Mouse (Mus musculus) heart, postnatal 36 days (tissue): ENCODE data around the gene Pik3cd. TPM values are rescaled to one million over a fixed set of nuclear protein-coding genes. Genes with fewer than 3 reads are reported as not detected.
A peak's percentile ranks its signal among the peaks of the same experiment; 100 is the strongest.

ENCODE experiments used
- DNase-seq, 2 experiments: peaks; one replicate each; pipeline ENCODE4 v3.0.0; 2021 to 2022
- intact Hi-C: fragments of 180-260 bp; cut with DNase I; formaldehyde crosslinking; loops from one replicate; pipeline ENCODE4 v1.15.1; 2025
- total RNA-seq, 2 experiments: library from RNA; stranded (reverse); gene quantifications; 2 replicates each; pipeline ENCODE4 v1.2.3; 2021

The Pik3cd gene
- total RNA-seq, 2 experiments from 2014 or later, result 4.3 to 5.9 TPM

GRCm38 (mm10) chr4:149725661-149726350 lies 23.4 kb upstream of the Pik3cd start:
- intact Hi-C loops, result no loop called here
- peak; percentile 77 to 86 for DNase-seq

GRCm38 (mm10) chr4:149724916-149725470 lies 22.6 kb upstream of the Pik3cd start:
- intact Hi-C loops, result loop anchor here (1.0 kb wide), 1 partner anchor 13 kb away; the partner anchor contains the start of gene Tmem201
- no peak for DNase-seq

GRCm38 (mm10) chr4:149723855-149724731 lies 21.7 kb upstream of the Pik3cd start:
- DNase-seq, result peak; percentile 65 to 72
- intact Hi-C loops, result loop anchor here (1.0 kb wide), 1 partner anchor 14 kb away; the partner anchor contains the start of gene Tmem201

GRCm38 (mm10) chr4:149723021-149723390 lies 20.6 kb upstream of the Pik3cd start:
- no peak for DNase-seq

GRCm38 (mm10) chr4:149722104-149723020 lies 20.0 kb upstream of the Pik3cd start:
- intact Hi-C loops, result no loop called here

More at GRCm38 (mm10) chr4:149723021-149723390, 20.6 kb upstream of the Pik3cd start:
- intact Hi-C loops, result no loop called here

GRCm38 (mm10) chr4:149721163-149721562 lies 18.8 kb upstream of the Pik3cd start:
- intact Hi-C loops, result no loop called here
- no peak for DNase-seq

More at GRCm38 (mm10) chr4:149722104-149723020, 20.0 kb upstream of the Pik3cd start:
- no peak for DNase-seq

- intact Hi-C loops, result loop anchor here (10.0 kb wide), 1 partner anchor 575 kb away; no protein-coding TSS in a partner anchor
- no peak for DNase-seq
These were observed 17.3 kb upstream of the Pik3cd start for GRCm38 (mm10) chr4:149719686-149720085.

- intact Hi-C loops, result loop anchor here (5.0 to 10.0 kb wide), 2 partner anchors 162 to 570 kb away; no protein-coding TSS in a partner anchor
- no peak for DNase-seq
These were observed 12.2 kb upstream of the Pik3cd start for GRCm38 (mm10) chr4:149714542-149714941.

- intact Hi-C loops, result loop anchor here (5.0 to 10.0 kb wide), 2 partner anchors 160 to 567 kb away; no protein-coding TSS in a partner anchor
- peak in 1 of 2 experiments; percentile 58 for DNase-seq
These were observed 9.6 kb upstream of the Pik3cd start for GRCm38 (mm10) chr4:149711955-149712354.

- no peak for DNase-seq
- intact Hi-C loops, result loop anchor here (5.0 to 10.0 kb wide), 2 partner anchors 159 to 567 kb away; no protein-coding TSS in a partner anchor
These were observed 9.1 kb upstream of the Pik3cd start for GRCm38 (mm10) chr4:149711485-149711884.

GRCm38 (mm10) chr4:149710510-149710909 lies 8.1 kb upstream of the Pik3cd start:
- peak; percentile 57 to 62 for DNase-seq
- intact Hi-C loops, result loop anchor here (1.0 to 10.0 kb wide), 3 partner anchors 60 to 566 kb away; no protein-coding TSS in a partner anchor

- intact Hi-C loops, result no loop called here
- no peak for DNase-seq
These were observed 3.6 kb upstream of the Pik3cd start for GRCm38 (mm10) chr4:149705941-149706340.

- intact Hi-C loops, result no loop called here
- no peak for DNase-seq
These were observed 2.9 kb upstream of the Pik3cd start for GRCm38 (mm10) chr4:149705298-149705697.

- intact Hi-C loops, result no loop called here
- peak in 1 of 2 experiments; percentile 65 for DNase-seq
These were observed 753 bp downstream of the Pik3cd start for GRCm38 (mm10) chr4:149701426-149702209.

- intact Hi-C loops, result no loop called here
- no peak for DNase-seq
These were observed 2.4 kb downstream of the Pik3cd start for GRCm38 (mm10) chr4:149699953-149700352.

GRCm38 (mm10) chr4:149698197-149698821 lies 4.1 kb downstream of the Pik3cd start:
- intact Hi-C loops, result no loop called here
- peak; percentile 66 to 77 for DNase-seq

GRCm38 (mm10) chr4:149697506-149698196 lies 4.7 kb downstream of the Pik3cd start:
- intact Hi-C loops, result no loop called here
- no peak for DNase-seq
